Mouse (Mus musculus) retina, adult 2 months (tissue): Measurements from ENCODE around the gene Serpinh1.

ENCODE experiments used
- DNase-seq: peaks from one replicate; pipeline ENCODE4 v3.0.0-alpha.2; 2012; ENCODE audit warnings: low read depth, low spot score

Serpinh1 gene

GRCm38 (mm10) chr7:99352526-99353400 is at the start of gene Serpinh1:
Serpinh1 (minus strand) TSS chr7:99353239.
- no peak for DNase-seq

- no peak for DNase-seq
Observed at GRCm38 (mm10) chr7:99402477-99402876, 49.4 kb upstream of the Serpinh1 start.

- no peak for DNase-seq
Observed at GRCm38 (mm10) chr7:99401373-99401772, 48.3 kb upstream of the Serpinh1 start.

- DNase-seq: no peak
Observed at GRCm38 (mm10) chr7:99396994-99397659, 44.1 kb upstream of the Serpinh1 start.

- no peak for DNase-seq
Observed at GRCm38 (mm10) chr7:99395908-99396616, 43.0 kb upstream of the Serpinh1 start.

- no peak for DNase-seq
Observed at GRCm38 (mm10) chr7:99395385-99395784, 42.3 kb upstream of the Serpinh1 start.

- DNase-seq: no peak
Observed at GRCm38 (mm10) chr7:99393711-99394325, 40.8 kb upstream of the Serpinh1 start.

GRCm38 (mm10) chr7:99392696-99393095 is 39.7 kb upstream of the Serpinh1 start:
- DNase-seq: no peak

- no peak for DNase-seq
Observed at GRCm38 (mm10) chr7:99390559-99390958, 37.5 kb upstream of the Serpinh1 start.

- no peak for DNase-seq
Observed at GRCm38 (mm10) chr7:99387356-99387755, 34.3 kb upstream of the Serpinh1 start.

GRCm38 (mm10) chr7:99386811-99387210 is 33.8 kb upstream of the Serpinh1 start:
- DNase-seq: no peak

- DNase-seq: no peak
Observed at GRCm38 (mm10) chr7:99386030-99386429, 33.0 kb upstream of the Serpinh1 start.

GRCm38 (mm10) chr7:99384101-99384611 is 31.1 kb upstream of the Serpinh1 start:
- DNase-seq: no peak

GRCm38 (mm10) chr7:99383246-99383645 is 30.2 kb upstream of the Serpinh1 start:
- DNase-seq: no peak

- DNase-seq: no peak
Observed at GRCm38 (mm10) chr7:99382088-99383000, 29.3 kb upstream of the Serpinh1 start.

- DNase-seq: peak; percentile 95
Observed at GRCm38 (mm10) chr7:99381214-99382087, 28.4 kb upstream of the Serpinh1 start, which contains the start of gene Gdpd5. Gdpd5 (plus strand) TSS chr7:99381414.

GRCm38 (mm10) chr7:99380491-99381213 is 27.6 kb upstream of the Serpinh1 start:
- DNase-seq: no peak

GRCm38 (mm10) chr7:99378870-99379269 is 25.8 kb upstream of the Serpinh1 start:
- no peak for DNase-seq

- DNase-seq: no peak
Observed at GRCm38 (mm10) chr7:99375455-99375854, 22.4 kb upstream of the Serpinh1 start.
